Mouse (Mus musculus) mouse trophoblast stem cell (cell line): ENCODE measurements around the gene Zfyve16.

Experiments used
- in situ Hi-C, 2 experiments: fragments of 300-500 bp; cut with MseI, MboI; formaldehyde crosslinking; loops; 2 replicates in 1 of 2; 3 replicates in 1 of 2; pipeline ENCODE4 v1.15.1; 2025

The Zfyve16 gene

GRCm38 (mm10) chr13:92530721-92531211, at the start of gene Zfyve16:
Zfyve16 (minus strand) TSS chr13:92530868.
- in situ Hi-C loops, result no loop called here

- in situ Hi-C loops, result no loop called here
Observed at GRCm38 (mm10) chr13:92578210-92578609, 47.5 kb upstream of the Zfyve16 start.

GRCm38 (mm10) chr13:92576688-92577087, 46.0 kb upstream of the Zfyve16 start:
- in situ Hi-C loops, result no loop called here

- in situ Hi-C loops, result no loop called here
Observed at GRCm38 (mm10) chr13:92576072-92576471, 45.4 kb upstream of the Zfyve16 start, which contains the start of gene Spz1. Spz1 (minus strand) TSS chr13:92576172.

- in situ Hi-C loops, result no loop called here
Observed at GRCm38 (mm10) chr13:92559429-92559828, 28.8 kb upstream of the Zfyve16 start.

GRCm38 (mm10) chr13:92557229-92557628, 26.6 kb upstream of the Zfyve16 start:
- in situ Hi-C loops, result no loop called here

- in situ Hi-C loops, result no loop called here
Observed at GRCm38 (mm10) chr13:92556458-92557126, 25.9 kb upstream of the Zfyve16 start.

- in situ Hi-C loops, result no loop called here
Observed at GRCm38 (mm10) chr13:92547093-92547492, 16.4 kb upstream of the Zfyve16 start.

- in situ Hi-C loops, result no loop called here
Observed at GRCm38 (mm10) chr13:92540997-92541396, 10.3 kb upstream of the Zfyve16 start.

GRCm38 (mm10) chr13:92539126-92539525, 8.5 kb upstream of the Zfyve16 start:
- in situ Hi-C loops, result no loop called here

- in situ Hi-C loops, result no loop called here
Observed at GRCm38 (mm10) chr13:92533801-92534200, 3.1 kb upstream of the Zfyve16 start.

- in situ Hi-C loops, result no loop called here
Observed at GRCm38 (mm10) chr13:92532216-92532615, 1.5 kb upstream of the Zfyve16 start.

GRCm38 (mm10) chr13:92531237-92531636, 569 bp upstream of the Zfyve16 start:
- in situ Hi-C loops, result no loop called here

GRCm38 (mm10) chr13:92529828-92530720, 594 bp downstream of the Zfyve16 start:
- in situ Hi-C loops, result no loop called here

- in situ Hi-C loops, result no loop called here
Observed at GRCm38 (mm10) chr13:92523178-92523813, 7.4 kb downstream of the Zfyve16 start.

GRCm38 (mm10) chr13:92504871-92505270, 25.8 kb downstream of the Zfyve16 start:
- in situ Hi-C loops, result no loop called here

- in situ Hi-C loops, result loop anchor here in 1 of 2 experiments (25.0 kb wide), 1 partner anchor 580 kb away; no protein-coding TSS in a partner anchor
Observed at GRCm38 (mm10) chr13:92491923-92492322, 38.7 kb downstream of the Zfyve16 start.

GRCm38 (mm10) chr13:92490817-92491216, 39.9 kb downstream of the Zfyve16 start:
- in situ Hi-C loops, result loop anchor here in 1 of 2 experiments (25.0 kb wide), 1 partner anchor 579 kb away; no protein-coding TSS in a partner anchor

- in situ Hi-C loops, result loop anchor here (10.0 to 25.0 kb wide), 3 partner anchors 119 to 579 kb away; no protein-coding TSS in a partner anchor
Observed at GRCm38 (mm10) chr13:92483852-92484463, 46.7 kb downstream of the Zfyve16 start, which contains the start of gene Fam151b. Fam151b (minus strand) TSS chr13:92484015.

GRCm38 (mm10) chr13:92483348-92483747, 47.3 kb downstream of the Zfyve16 start:
- in situ Hi-C loops, result loop anchor here (10.0 to 25.0 kb wide), 3 partner anchors 119 to 579 kb away; no protein-coding TSS in a partner anchor

- in situ Hi-C loops, result no loop called here
Observed at GRCm38 (mm10) chr13:92470151-92470550, 60.5 kb downstream of the Zfyve16 start.
